Mouse (Mus musculus): ENCODE results near the gene Lhfp.
"Not testable (repeated sequence)": the region's sequence is repeated elsewhere in the genome, so short reads cannot be mapped to it uniquely, and the experiment has no call there.

The Lhfp gene

DNA sequence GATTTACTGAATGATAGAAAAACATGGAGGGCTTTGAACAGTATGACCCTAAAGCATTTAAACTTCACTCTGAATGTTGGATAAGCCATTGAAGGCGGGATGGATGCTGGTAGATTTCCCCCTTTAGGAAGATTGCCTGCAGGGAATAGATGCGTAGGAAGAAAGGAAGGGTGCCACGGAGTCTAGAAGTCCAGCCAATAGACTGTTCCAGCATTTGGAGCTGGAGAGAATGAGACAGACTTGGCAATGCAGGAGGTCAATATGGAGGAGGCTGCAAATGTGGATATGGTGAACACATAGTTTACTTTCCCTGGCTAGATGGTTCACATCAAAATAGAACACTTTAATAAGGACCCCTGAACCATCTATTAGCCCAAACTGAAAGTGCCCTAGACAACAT is 58.9 kb downstream of the Lhfp start:
- no peak for DNase-seq (ENCODE audit: low spot score)

DNA sequence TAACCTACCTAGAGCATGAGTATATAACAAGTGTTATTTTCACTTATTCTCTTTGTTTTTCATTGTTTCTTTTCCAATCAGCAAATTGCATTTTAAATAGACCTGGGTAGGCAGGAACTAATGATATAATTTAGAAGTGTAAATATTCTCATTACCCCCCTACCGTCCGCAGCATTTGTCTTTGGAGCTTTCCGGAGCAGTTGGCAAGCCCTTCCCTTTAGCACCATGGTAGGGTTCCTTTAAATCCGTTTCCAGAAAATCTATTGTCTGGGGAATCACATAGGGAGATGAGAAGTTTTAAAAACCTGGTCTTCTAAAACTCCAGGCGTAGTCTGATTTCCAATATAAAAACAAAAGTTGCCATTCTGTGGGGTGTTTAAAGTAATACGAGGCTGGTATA is 59.5 kb downstream of the Lhfp start:
- no peak for DNase-seq (ENCODE audit: low spot score)

DNA sequence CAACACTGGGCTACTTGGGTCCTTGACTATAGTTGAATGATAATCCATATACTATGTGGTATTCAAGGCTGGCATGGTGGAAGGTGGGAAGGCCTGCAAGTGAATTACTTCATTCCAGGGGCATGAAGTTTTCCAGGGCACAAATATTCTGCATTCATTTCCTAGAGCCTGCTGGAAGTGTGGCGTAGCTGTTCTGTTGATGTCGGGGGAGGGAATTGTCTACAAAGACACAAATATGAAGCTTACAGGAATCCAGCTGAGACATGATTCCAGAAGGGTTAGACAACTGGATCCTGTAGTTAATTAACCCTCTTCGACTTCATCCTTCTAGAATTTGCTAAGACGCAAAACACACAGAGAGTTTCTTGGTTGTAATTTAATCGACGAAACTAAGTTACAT is 60.4 kb downstream of the Lhfp start:
- DNase-seq (ENCODE audit: low spot score) = no peak

DNA sequence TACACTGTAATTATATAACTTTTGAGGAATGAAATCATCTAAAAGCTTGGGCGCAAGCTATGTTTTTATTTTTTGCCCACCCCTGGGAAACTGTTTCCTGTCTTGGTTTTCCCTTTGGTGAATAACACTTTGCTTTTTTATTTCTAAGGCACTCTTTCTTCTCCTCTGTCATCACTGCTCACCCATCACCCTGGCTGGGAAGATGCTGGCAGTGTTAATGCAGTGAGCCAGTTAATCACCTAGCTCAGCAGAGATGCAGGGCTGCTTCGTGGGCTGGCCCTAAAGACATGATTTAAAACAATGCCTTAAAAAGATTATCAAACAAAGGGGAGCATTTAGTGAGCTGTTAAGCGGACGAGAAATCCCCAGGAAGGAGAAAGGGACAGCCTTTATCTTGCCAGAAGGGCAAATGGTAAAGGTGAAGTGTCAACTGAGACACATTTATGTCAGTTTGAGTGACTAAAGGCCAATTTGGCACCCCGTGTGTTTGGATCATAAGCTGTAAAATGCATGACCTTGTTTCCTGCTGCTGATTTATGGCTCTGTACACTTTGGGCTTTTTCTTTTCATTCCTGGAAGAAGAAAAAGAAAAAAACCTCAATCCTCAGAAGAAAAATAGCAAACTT is 60.9 kb downstream of the Lhfp start:
- no peak for DNase-seq (ENCODE audit: low spot score)

DNA sequence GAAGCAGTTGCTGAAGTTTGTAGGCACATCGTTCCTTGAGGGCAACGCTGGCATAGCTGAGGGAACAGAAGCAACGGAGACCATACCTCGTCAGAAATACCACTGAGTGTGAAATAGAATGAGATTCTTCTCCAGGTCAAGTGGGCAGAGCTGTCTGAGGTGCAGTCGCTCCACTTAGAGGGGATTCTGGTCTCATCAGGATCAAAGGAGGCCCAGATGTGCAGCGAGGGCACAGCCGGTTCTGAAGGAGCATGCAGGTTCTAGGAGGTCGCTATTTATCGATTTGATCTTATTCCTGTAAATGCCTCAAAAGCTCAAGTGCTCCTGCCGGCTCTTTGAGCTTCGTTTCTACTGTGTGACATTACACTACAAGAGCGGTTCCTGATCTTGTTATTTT is 61.4 kb downstream of the Lhfp start:
- no peak for DNase-seq (ENCODE audit: low spot score)

DNA sequence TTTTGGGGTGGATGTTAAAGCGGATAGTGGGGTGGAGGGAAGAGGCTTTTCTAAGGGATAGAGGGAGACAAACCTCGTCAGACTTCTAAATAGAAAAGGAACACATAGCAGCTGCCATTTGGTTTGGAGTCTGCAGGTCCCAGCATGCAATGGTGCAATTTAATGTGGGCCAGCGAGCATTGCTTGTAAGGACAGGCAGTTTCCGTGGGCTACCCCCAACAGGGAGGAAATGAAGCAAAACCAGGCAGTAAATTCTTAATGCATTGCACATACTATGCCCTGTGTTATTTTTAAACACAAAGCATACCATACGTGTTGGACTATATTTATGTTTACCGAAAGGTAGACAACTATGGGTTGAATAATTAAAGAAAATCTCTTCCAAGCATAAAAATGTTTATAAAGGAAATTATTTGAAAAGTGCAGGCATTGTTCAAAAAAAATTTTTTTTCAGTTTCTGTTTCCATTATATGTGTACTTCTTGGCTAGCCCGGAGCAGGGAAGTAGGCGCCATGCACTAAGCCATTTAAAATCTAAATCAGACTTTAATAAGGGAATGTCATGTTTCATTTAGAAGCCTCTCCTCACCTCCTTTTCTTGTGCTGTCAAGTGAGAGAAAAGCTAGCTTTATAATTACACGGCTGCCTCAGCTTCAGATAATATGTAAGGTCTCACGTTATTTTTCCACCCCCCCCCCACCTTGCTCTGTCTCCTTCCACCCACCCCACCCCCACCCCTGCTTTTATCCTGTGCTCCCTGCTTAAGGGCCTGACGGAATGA is 67.5 kb downstream of the Lhfp start:
- DNase-seq (ENCODE audit: low spot score) = no peak

DNA sequence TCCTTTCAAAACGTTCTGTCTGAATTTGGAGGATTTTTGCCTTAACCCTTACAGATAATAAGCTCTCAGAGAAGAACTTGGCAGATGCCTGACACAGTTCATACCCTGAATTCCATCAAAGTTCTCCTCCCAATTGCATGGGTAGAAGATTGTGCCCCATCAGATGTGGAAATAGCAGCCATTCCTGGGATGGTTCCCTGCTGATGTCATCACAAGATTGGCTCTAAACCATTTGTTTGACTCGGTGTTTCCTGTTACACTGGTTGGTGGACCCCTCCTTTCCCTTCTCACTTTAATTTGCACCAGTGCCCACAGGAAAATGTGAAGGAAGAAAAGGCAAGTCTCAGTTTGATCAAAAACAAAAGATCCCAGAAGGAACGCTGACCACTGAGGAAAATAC is 68.6 kb downstream of the Lhfp start:
- no peak for DNase-seq (ENCODE audit: low spot score)

DNA sequence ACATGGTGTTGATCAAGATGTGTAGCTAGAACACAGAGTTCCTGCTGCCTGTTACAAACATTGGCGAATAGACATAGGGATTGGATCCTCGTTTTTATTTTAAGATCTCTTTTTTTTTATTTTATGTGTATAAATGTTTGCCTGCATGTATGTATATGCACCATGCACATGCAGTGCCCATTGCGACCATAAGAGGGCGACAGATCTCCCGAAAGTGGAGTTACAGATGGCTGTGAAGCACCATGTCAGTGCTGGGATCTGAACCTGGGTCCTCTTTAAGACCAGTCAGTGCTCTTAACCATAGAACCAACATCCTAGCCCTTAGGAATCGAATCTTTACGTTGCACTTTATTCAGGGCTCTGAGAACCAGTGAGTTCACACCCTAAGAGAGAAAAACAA is 70.7 kb downstream of the Lhfp start:
- DNase-seq (ENCODE audit: low spot score) = no peak

DNA sequence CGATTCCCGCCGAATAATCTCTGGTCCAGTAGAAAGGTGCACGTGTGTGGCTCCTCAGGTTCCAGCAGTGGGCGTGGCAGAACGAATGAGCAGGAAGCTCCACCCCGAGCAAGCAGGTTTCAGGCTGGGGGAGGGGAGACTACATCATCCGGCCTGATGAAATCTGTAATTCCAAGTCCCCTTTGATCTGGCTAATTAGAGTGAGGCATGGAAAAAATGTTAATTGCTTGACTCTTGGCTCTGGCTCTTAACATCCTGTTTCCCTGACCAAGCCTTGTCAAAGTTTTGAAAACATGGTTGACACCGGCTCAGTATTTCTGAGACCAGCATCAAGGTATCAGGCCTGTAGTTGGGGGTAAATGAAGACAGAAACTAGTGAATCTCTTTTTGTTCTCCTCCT is 77.4 kb downstream of the Lhfp start:
- DNase-seq (ENCODE audit: low spot score) = not testable (repeated sequence)

DNA sequence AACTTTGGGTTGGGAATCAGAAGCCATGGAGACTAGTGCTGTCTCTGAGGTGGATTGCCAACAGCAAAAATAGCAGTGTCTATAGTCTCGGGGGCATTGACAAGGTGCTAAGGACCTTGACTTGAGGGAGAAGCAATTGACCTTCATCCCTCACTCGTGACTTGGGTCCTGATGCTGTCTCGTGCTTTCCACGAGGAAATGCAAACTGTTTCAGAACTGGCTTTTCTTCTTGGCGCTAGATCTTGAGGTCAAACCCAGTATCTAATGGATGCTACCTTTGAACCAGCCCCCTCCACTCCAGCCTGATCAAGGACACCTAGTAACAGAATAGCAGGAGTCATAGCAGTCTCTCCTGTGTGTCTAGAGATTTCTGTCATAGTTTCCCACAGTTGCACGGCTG is 78.7 kb downstream of the Lhfp start:
- DNase-seq (ENCODE audit: low spot score) = no peak

DNA sequence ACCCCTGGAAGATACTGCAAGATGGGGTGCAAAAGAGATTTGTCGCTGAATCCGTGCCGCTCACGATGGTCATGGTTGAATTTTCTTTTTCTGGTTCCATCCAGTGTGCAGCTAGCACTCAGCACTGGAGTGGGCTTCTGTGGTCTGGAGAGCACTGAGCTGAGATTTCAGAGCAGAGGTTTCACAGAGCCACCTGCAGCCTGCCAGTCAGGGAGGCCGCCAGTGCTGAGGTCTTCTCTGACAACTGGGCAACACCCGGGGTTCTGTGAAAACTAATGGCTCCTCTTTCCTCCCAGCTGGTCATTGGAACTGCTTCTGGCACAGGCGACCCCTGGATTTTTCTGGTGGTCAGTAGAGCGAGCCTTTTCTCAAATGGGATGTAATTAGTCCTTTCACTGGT is 84.2 kb downstream of the Lhfp start:
- DNase-seq (ENCODE audit: low spot score) = no peak

DNA sequence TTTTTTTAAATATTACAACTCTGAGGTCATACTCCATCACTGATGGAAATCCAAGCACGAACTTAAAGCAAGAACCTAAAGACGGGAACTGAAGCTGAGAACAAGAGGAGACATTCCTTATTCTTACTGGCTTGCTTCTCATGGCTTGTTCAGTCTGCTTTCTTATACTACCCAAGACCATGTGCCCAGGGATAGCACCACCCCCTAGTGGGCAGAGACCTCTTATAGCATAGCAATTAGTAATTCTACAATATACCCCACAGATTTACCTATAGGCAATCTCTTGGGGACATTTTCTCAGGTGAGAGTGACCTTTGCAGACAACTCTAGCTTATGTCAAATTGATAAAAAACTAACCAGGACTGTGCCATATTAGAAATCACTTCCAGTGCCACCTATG is 97.5 kb downstream of the Lhfp start:
- DNase-seq (ENCODE audit: low spot score) = no peak

DNA sequence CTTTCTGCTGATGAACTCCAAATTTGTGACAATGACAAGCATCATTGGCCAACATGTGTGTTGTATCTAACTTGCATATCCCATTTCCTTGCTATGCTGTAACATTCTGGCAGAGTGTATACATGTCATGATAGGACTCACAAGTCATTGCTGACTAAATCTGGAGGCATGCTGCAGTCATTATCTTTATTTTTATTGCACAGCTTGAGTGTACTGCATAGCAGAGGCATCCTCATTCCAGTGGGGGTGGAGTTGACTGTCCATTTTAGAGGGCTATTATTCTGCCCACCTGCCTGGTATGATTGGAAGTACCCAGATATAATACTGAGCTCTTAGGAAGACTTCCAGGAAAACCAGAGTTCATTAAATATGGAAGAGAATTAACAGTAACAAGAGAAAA is 97.9 kb downstream of the Lhfp start:
- DNase-seq (ENCODE audit: low spot score) = no peak

DNA sequence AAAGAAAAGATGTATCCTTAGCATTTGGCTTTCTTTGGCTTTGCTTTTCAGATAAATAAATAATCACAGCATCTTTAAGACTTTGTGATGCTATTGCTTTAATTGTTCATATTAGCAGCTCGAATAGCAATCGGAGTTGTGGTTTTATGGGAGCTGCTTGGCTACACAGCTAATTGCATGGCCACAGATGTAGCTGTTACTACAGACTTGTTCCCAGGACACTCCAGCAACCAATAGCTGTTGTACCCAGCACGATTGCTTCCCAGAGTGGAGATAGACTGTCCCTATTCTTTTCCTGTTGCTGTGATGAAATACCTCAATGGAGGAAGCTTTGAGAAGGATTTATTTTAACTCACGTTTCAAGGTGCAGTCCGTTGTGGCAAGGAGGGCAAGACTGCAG is 98.3 kb downstream of the Lhfp start:
- DNase-seq (ENCODE audit: low spot score) = no peak

DNA sequence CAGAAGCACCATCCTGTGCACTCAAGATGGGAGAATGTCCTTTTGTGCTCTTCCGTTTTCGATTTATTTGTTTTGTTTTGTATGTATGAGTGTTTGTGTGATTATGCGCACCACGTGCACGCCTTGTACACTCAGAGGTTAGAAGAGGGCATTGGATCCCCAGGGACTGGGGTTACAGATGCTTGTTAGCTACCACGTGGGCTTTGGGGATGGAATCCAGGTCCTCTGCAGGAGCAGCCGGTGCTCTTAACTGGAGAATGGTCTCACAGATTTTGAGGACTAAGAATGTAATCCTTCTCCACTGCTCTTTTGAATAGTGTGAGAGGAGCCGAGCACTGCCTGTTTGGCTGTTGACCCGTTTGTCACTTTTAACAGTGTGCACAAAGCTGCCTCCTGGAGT is 101.2 kb downstream of the Lhfp start:
- no peak for DNase-seq (ENCODE audit: low spot score)

DNA sequence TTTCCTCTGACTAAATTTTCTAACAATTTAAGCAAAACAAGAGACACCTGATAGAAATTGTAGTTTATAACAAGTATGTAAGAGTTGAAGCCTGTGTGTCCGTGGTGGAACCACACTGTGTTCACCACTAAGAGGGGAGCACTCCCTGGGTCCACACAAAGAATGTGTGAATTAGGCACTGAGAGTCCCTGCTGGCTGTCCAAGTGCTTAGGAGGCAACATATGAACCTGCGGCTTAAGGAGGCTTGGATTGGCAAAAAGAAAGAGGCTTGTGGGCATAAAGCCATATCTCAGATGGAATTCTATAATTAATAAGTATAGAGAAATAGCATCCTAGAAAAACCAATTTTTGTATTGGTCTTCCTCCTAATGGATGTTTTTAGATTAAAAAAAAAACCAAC is 104.2 kb downstream of the Lhfp start:
- DNase-seq (ENCODE audit: low spot score) = no peak

DNA sequence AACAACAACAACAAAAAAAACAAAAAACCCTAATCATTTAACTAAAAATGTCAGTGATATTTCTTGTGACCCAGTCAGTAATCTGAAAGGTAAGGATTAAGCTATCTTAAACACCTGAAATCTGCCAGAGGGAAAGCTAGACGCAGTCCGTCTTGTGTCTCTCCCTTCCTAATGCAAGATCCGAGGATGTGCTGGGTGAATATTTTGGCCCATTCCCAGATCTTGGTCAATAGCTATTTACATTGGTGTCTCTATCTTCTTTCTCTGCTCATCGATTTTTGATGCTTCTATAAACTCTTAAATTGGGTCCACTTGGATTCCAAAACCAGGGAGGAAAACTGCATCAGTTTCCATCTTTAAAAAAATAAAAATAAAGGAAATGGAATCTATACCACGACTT is 104.6 kb downstream of the Lhfp start:
- no peak for DNase-seq (ENCODE audit: low spot score)

DNA sequence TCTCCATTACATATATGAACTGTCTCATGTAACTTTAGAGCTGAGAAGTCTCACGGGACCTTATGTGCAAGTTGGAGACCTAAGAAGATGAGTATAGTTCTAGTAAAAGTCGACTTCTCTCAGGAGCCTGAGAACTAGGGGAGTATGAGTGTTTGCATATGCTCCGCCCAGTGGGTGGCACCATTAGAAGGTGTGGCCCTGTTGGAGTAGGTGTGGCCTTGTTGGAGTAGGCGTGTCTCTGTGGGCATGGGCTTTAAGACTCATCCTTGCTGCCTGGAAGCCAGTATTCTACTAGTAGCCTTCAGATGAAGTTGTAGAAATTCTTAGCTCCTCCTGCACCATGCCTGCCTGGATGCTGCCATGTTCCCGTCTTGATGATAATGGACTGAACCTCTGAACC is 105.7 kb downstream of the Lhfp start:
- DNase-seq (ENCODE audit: low spot score) = no peak

DNA sequence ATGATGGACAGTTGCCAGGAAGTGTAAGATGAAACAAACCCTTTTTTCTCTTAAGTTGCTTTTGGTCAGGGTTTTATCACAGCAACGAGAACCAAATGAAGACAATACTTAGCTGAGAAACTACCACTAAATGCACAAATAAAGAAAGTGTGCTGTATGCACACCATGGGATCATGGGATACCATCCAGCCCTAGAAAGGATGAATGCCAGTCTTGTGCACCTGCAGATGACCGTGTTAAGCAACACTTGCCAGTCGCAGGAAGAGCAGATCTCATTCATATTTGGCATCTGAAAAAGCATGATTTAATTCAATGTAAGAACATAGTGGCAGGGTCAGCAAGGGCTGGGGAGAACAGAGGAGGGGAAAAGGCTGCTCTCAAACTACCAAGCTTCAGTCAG is 107.4 kb downstream of the Lhfp start:
- no peak for DNase-seq (ENCODE audit: low spot score)

DNA sequence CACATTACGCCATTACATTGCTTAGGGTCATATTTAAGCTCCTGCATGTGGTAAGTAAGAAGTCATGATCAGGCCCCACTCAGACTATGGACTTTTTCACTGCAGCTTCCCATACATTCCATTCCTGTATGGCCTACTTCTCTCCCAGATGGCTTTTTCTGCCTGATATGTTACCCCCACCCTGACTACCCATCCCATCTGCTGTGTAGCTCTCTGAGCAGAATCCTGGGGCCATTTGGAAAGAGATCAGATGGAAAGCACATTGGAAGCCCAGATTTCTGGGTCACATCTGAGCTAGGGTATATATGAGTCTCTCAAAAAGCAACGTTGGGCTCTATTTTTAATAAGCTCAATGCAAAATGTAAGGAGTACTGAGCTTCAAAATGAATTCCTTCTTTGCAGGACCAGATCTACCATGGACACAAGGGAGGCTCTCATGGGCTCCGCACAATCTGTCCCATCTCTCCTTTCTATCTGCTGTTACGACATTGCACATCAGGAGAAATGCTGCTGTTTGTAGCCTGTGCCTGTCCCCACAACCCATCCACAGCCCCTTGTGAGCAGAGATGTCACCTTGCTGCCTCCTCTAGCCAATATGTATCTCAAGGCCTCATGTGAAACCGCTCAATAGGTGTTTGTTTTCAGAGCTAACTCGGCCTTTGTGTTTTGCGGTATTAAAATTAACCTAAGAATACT is 108.4 kb downstream of the Lhfp start:
- DNase-seq (ENCODE audit: low spot score) = no peak

DNA sequence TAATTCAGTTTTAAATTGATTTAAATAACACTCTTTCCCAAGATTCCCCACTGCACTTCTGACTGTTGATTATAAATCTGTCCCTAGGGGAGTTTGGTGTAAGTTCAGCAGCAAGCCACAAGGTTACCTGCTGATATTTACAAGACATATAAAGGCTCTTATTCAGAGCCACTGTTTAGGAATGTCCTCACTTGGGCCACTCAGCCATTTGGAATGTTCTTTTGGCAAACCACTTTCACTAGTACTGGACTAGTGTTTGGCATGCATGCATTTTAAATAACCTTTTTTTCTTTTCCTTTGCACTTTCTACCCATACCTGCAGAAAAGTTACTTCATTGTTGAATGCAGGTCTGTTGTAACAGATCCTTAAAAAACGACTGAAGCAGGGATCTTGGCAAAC is 109.8 kb downstream of the Lhfp start:
- DNase-seq (ENCODE audit: low spot score) = no peak

DNA sequence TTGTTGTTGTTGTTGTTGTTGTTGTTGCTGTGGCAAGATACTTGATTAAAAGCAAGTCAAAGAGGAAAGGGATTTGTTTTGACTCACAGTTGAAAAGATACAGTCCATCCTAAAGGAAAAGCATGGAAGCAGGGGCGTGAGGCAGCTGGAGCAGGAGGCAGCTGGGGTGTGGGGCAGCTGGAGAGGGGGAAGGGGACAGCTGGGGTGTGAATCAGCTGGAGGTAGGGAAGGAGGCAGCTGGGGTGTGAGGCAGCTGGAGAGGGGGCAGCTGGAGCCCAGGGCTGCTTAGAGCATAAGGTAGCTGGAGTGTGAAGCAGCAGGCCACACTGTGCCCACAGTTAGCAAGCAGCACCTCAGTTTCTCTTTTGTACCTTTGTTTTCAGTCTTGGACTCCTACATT is 110.3 kb downstream of the Lhfp start:
- no peak for DNase-seq (ENCODE audit: low spot score)

DNA sequence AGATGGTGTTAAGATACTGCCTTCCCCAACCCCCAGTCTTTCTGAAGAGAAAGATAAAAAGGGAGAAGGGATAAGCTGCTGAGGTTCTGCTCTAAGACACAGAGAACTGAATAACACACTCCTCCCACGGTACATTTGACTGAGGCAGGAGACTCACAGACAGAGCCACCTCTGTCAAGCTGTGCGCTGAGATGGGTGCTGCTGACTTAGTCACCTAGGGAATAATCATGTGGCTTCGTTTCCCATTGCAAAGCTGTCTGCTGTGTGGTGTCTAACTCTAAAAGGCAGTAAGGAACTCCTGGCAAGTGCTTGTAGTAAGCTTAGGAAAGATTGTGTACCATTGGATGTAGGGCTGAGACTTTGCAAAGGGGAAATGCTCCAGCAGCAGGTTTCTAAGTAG is 120.6 kb downstream of the Lhfp start:
- DNase-seq (ENCODE audit: low spot score) = no peak

DNA sequence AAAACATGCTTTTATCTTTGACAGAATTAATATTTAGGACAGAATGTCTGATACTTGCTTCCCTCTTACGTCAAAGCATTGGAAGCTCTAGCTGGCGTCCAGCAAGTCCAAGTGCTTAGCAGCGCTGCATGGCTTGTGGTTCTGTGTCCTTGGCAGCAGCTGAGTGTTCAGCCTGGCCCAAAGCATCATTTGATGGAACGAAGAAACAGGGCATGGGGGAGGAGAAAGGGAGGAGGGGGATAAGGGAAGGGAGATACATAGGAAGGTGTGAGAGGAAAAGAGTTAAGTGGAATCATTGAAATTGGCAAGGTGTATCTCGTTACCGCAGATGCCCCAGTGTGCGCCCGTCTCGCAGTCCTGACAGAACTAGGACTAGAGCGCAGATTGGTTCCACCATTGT is 124.0 kb downstream of the Lhfp start:
- peak; percentile 7 for DNase-seq (ENCODE audit: low spot score)

Measured in ovary, postnatal 36 days (tissue).